Mouse (Mus musculus): ENCODE measurements around the gene Myo15b.
A peak's percentile ranks its signal among the peaks of the same experiment; 100 is the strongest.
"Not testable (repeated sequence)": the region's sequence is repeated elsewhere in the genome, so short reads cannot be mapped to it uniquely, and the experiment has no call there.

Gene Myo15b

DNA sequence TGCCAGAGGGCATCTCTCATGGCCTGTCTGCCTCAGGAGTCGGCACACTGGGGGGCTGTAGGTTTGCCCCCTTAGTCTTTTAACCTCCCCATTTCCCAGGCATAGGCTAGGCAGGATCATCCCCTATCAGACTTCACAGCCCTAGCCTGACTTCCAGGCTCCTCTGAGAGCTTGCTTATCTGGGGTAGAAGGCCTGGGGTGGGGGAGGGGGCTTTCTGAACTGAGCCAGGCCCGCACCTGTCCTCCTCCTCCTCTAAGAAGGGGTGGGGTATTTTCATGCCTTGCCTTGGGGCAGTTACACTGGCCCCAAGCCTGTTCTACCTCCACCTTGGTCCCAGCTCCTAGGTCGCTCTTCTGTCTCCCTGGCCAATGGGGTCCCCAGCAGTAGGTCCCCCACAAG, 26.7 kb upstream of the Myo15b start:
- no peak for DNase-seq (ENCODE audit: low spot score)

GRCm38 (mm10) chr11:115832064-115832463, 26.1 kb upstream of the Myo15b start:
- no peak for DNase-seq (ENCODE audit: low spot score)

GRCm38 (mm10) chr11:115832523-115832922, 25.7 kb upstream of the Myo15b start:
- DNase-seq (ENCODE audit: low spot score), result no peak

DNA sequence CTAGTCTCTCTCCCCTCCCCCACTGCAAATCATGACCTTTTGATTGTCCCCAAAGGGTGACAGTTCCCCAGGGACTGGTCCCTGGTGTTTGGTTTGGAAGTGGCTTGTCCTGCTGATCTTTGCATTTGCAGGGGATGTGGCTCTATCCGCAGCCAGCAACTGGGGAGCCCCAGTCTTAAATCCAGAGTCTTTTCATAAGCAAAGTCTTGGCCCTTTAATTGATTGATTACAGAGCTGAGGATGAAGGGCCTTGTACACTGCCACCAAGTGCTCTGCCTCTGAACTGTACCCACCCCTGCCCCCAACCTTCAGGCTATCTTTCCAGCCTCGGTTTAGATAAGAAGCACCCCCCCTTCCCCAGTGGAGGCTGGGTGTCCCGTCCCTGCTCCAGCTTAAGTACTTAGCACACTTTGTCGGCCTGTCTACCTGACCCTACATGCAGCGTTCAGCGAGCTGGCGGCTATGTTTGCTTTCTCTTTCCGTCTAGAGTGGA, 25.1 kb upstream of the Myo15b start:
- DNase-seq (ENCODE audit: low spot score), result no peak

- no peak for DNase-seq (ENCODE audit: low spot score)
These were observed 24.2 kb upstream of the Myo15b start for GRCm38 (mm10) chr11:115834033-115834432.

- no peak for DNase-seq (ENCODE audit: low spot score)
These were observed 21.4 kb upstream of the Myo15b start for GRCm38 (mm10) chr11:115836656-115837395.

- DNase-seq (ENCODE audit: low spot score), result no peak
These were observed 20.4 kb upstream of the Myo15b start for GRCm38 (mm10) chr11:115837606-115838345.

DNA sequence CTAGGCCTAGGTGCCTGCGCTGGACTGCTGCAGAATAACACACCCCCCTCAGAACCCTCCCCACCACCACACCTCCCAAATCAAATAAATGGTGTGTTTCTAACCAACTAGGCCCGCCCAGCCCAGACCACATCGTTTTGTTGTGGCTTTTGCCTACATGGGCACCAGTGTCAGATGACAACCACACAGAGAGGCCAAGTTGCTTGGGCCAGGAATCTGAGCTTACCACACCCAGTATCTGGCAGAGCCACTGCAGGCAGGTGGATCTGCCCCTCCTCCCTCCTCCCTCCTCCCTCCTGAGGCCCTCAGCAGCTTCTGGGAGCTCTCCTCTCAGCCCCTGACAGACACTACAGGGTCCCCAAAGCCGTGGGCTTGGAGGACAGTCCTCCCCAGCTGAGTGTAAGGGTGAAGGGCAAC, 19.3 kb upstream of the Myo15b start:
- no peak for DNase-seq (ENCODE audit: low spot score)

GRCm38 (mm10) chr11:115839732-115840131, 18.5 kb upstream of the Myo15b start:
- DNase-seq (ENCODE audit: low spot score), result no peak

DNA sequence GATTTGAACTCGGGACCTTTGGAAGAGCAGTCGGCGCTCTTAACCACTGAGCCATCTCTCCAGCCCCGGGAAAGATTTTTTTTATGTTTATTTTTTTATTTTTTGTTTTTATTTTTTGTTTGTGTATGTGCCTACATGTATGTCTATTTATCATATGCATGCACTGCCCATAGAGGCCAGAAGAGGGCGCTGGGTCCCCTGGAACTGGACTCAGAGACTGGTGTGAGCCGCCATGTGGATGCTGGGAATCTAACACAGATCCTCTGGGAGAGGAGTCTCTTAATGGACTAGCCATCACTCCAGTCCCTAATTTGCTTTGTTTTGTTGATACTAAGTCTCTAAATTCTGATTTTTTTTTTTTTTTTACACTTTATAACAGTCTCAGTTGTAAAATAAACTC, 17.2 kb upstream of the Myo15b start:
- no peak for DNase-seq (ENCODE audit: low spot score)

GRCm38 (mm10) chr11:115841961-115842550, 16.1 kb upstream of the Myo15b start:
- peak; percentile 28 for DNase-seq (ENCODE audit: low spot score)

DNA sequence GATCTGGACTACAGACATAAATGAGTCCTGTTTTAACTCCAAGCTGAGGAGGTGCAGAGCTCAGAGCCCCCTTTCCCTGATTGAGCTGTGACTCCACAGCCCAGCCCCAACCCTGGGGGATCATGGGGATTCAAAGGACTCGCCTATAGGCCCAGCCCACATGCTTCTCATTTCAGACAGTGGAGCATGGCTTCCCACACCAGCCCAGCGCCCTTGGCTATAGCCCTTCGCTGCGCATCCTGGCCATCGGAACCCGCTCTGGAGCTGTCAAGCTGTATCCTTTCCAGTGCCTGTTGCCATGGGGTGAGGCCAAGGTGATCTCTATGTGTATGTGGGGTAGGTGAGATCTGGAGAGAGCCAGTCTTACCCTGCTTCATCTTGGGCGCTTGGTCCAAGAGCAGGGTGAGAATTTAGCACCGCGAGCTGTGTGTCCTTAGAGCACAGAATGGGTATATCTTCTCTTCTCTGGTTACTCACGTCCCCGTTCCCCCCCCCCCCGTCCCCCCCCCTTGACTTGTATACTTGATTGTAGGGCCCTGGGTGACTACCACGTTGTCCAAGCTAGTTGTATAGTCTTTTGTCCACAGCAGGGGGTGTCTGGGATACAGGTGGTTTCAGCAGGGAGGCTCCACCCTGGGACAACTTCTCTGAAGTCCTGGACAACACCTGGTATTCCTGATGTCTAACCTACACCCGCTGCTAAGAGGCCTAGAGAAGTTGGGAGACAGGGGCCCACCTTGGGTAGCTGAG, 14.9 kb upstream of the Myo15b start:
- DNase-seq (ENCODE audit: low spot score), result no peak

DNA sequence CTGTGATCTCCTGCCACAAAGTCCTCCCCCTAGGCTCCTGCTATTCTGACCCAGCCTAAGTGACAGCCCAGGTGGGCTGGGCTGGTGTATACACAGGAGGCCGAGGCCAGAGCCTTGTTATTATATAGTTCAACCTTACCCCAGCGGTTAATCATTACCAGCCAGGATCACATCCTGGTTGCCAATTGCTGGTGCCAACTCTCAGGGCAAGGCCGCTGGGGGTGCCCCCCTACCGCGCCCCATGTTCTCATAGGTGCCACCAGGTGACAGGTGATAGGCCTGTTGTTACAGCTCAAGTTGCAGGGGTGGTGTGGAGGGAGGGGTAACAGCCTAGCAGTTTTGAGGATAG, 14.3 kb upstream of the Myo15b start:
- DNase-seq (ENCODE audit: low spot score), result no peak

- DNase-seq (ENCODE audit: low spot score), result no peak
These were observed 14.0 kb upstream of the Myo15b start for GRCm38 (mm10) chr11:115844240-115844639.

GRCm38 (mm10) chr11:115845819-115846218, 12.4 kb upstream of the Myo15b start:
- no peak for DNase-seq (ENCODE audit: low spot score)

GRCm38 (mm10) chr11:115854674-115855073, 3.5 kb upstream of the Myo15b start:
- no peak for DNase-seq (ENCODE audit: low spot score)

GRCm38 (mm10) chr11:115857146-115857545, 1.1 kb upstream of the Myo15b start:
- DNase-seq (ENCODE audit: low spot score), result not testable (repeated sequence)

DNA sequence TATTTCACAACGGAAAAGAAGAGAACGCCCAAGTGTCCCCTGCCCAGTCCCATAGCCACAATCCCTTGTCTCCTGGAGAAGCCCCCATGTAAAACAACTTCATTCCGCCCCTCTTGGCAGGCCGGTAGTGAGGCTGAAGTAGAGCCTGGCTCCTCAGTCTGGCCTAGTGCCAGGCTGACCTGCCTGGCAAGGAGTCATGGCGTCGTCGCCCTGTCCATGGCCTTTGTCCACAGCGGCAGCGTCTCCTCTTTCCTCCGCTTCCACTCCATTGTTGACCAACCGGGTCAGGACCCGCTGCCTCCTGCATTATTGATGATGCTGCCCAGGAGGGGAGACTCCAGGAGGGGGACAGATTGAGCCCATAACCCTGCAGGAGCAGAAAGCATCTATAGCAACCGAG, 270 bp upstream of the Myo15b start:
- DNase-seq (ENCODE audit: low spot score), result no peak

GRCm38 (mm10) chr11:115859143-115859945, 1.1 kb downstream of the Myo15b start:
- peak; percentile 23 for DNase-seq (ENCODE audit: low spot score)

- no peak for DNase-seq (ENCODE audit: low spot score)
These were observed 5.7 kb downstream of the Myo15b start for GRCm38 (mm10) chr11:115863895-115864294.

DNA sequence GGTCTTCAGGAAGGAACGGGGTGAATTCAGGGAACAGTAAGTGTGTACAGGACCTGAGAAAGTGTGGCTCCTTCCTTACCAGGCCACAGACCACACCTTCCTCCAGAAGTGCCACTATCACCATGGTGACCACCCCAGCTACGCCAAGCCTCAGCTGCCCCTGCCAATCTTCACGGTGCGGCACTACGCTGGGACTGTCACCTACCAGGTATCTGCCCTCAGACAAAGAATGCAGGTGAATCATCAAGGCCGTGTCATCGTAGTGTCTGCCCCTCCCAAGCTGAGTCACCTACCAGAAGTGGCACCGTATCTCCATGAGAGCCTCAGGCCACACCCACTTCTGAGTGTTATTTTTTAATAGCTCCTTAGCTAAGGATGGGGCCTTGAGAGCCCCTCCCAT, 11.2 kb downstream of the Myo15b start:
- DNase-seq (ENCODE audit: low spot score), result no peak

GRCm38 (mm10) chr11:115872437-115872836, 14.2 kb downstream of the Myo15b start:
- DNase-seq (ENCODE audit: low spot score), result no peak

All from adipocyte (in vitro differentiated cells).